Mouse (Mus musculus) liver, postnatal 0 days (tissue): ENCODE measurements around the gene Fbxo24. TPM values are rescaled to one million over a fixed set of nuclear protein-coding genes. Genes with fewer than 3 reads are reported as not detected.

ENCODE experiments used
- ATAC-seq: fragments of 200-750 bp; cut with Nextera tagmentation; 2 replicates; pipeline ENCODE4 v1.8.0; 2017; ENCODE audit warnings: mild to moderate bottlenecking, moderate library complexity
- DNase-seq: peaks from one replicate; pipeline ENCODE4 v3.0.0-alpha.2; 2016
- H3K27ac ChIP-seq: fragments of 300-500 bp; sonication (generic); 2 replicates; pipeline ENCODE4 v1.5.1; 2014; ENCODE audit warnings: antibody characterized with exemption, moderate library complexity, mild to moderate bottlenecking, low read depth
- H3K27me3 ChIP-seq: fragments of 300-500 bp; sonication (generic); 2 replicates; pipeline ENCODE4 v1.6.1; 2014; ENCODE audit warnings: low read length, control low read depth, mixed read lengths; ENCODE audit not compliant: insufficient read depth
- H3K36me3 ChIP-seq: fragments of 300-500 bp; sonication (generic); replicated peaks from 2 replicates; pipeline ENCODE4 v1.6.1; 2014; ENCODE audit warnings: mild to moderate bottlenecking, control low read depth, low read length, moderate library complexity, mixed read lengths; ENCODE audit not compliant: insufficient read depth
- H3K4me1 ChIP-seq: fragments of 300-500 bp; sonication (generic); 2 replicates; pipeline ENCODE4 v1.6.1; 2014; ENCODE audit warnings: antibody characterized with exemption, mild to moderate bottlenecking, control low read depth; ENCODE audit not compliant: insufficient read depth
- H3K4me2 ChIP-seq: fragments of 300-500 bp; sonication (generic); 2 replicates; pipeline ENCODE4 v1.6.1; 2014; ENCODE audit warnings: low read depth, mild to moderate bottlenecking, low read length, moderate library complexity, mixed read lengths
- H3K4me3 ChIP-seq: fragments of 300-500 bp; sonication (generic); 2 replicates; pipeline ENCODE4 v1.5.1; 2014; ENCODE audit warnings: low read depth, low read length
- H3K9ac ChIP-seq: fragments of 300-500 bp; sonication (generic); replicated peaks from 2 replicates; pipeline ENCODE4 v1.6.1; 2014; ENCODE audit warnings: mild to moderate bottlenecking, moderate library complexity
- H3K9me3 ChIP-seq: fragments of 300-500 bp; sonication (generic); 2 replicates; pipeline ENCODE4 v1.6.1; 2016; ENCODE audit warnings: mild to moderate bottlenecking, control low read depth, low read length, mixed read lengths
- CTCF ChIP-seq: sonication (generic); IDR thresholded peaks from 2 replicates; pipeline ENCODE4 v1.5.1; 2016; ENCODE audit warnings: antibody characterized with exemption, low read depth
- EP300 ChIP-seq: IDR thresholded peaks from 2 replicates; pipeline ENCODE4 v1.6.1; 2016; ENCODE audit warnings: antibody characterized with exemption, low read depth, mild to moderate bottlenecking
- WGBS: fragments of 180-500 bp; shearing (Covaris S2); extraction: QIAGEN DNeasy Blood & Tissue Kit; methylation state at CpG from one replicate; pipeline ENCODE4 v1.1.7; 2014; ENCODE audit not compliant: insufficient replicate concordance; 5-methylcytosine and 5-hydroxymethylcytosine counted together
- polyA plus RNA-seq: library from polyadenylated mRNA; unstranded; fragments of >200 nt; fragmentation: Nextera tagmentation; extraction: Ambion mirVana; gene quantifications from 2 replicates; pipeline ENCODE4 v1.2.1, GENCODE M21; 2015

Fbxo24 gene
- polyA plus RNA-seq, 1 experiment from 2014 or later = not detected

DNA sequence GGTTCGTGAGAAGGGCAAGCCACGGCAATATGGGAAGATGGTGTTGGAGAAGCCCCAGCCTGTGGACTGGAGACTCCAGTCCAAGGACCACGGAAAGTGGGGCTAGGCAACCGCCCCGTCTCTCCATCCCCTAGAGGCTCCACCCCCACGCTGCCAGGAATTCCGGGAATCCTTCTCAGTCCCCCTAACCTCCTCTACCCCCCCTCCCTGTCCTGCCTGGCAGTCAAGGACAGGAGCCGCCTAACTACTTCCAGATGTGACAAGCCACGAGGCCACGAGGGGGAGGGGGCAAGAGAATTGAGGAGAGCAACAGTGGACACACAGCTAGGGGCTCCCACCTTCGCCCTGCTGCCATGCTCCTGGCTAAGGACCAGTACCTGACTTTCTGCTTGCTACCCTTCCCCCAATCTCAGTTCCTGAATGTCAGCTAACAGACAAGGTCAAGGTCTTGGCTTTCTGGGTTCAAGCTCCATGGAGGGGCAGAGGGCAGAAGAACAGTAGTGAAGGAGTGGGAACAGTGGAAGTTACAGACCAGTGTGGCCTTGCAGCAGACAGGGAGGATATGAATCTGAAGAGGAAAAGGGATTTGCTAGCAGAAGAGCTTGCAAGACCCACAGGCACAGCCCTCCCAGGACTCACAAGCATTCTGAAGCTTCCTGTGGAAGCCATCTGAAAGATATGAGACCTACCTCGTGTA, 18.1 kb downstream of the Fbxo24 start:
- peak overlapping the region; percentile 45 for H3K4me2 ChIP-seq
- H3K36me3 ChIP-seq = no peaks in the 10 kb centered on the region
- no peak for TF ChIP-seq CTCF
- no peak for TF ChIP-seq EP300
- DNase-seq (peak; percentile 43), ATAC-seq (peak; percentile 26)
- no peaks in the 10 kb centered on the region for H3K9me3 ChIP-seq
- H3K4me1 ChIP-seq = peaks cover 20% of the 10 kb centered on the region
- H3K27me3 ChIP-seq = no peaks in the 10 kb centered on the region
- WGBS = 36% methylated on average over 12 of the region's 12 CpGs
- no peak overlapping the region for H3K4me3 ChIP-seq
- peak overlapping the region; percentile 48; the same call in 1 of the 2 replicates for H3K27ac ChIP-seq
- H3K9ac ChIP-seq = peak overlapping the region; percentile 18; the same call in 1 of the 2 replicates

DNA sequence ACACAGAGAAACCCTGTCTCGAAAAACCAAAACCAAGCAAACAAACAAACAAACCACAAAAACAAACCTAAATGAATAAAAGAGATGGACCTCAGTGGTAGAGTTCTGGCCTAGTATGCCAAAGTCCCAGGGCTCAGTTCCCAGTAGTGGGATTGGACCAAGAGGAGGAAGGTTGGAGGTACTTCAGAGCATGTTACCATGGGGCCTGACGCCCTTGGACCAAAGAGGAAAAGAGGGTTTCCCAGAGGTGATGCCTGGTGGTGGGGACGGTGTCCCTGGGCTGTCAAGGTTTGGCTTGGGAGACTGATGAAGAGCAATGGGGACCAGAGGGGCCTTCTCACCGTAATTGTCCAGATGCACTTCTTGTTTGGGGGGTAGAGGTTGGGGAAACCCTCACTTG, 18.7 kb downstream of the Fbxo24 start:
- no peak for ATAC-seq
- Histone ChIP-seq H3K9me3 (no peaks in the 10 kb centered on the region), H3K27ac (no peak overlapping the region), H3K4me2 (peak overlapping the region; percentile 24; the same call in 1 of the 2 replicates), H3K27me3 (no peaks in the 10 kb centered on the region), H3K4me1 (peaks cover 20% of the 10 kb centered on the region), H3K36me3 (no peaks in the 10 kb centered on the region), H3K4me3 (no peak overlapping the region), H3K9ac (no peak overlapping the region)
- 80% methylated on average over 4 of the region's 4 CpGs for WGBS
- no peak for DNase-seq
- TF ChIP-seq EP300 = no peak
- TF ChIP-seq CTCF = no peak

GRCm38 (mm10) chr5:137609292-137609691, 19.5 kb downstream of the Fbxo24 start:
- Histone ChIP-seq H3K27ac (no peak overlapping the region), H3K36me3 (no peaks in the 10 kb centered on the region), H3K4me2 (no peak overlapping the region), H3K4me3 (no peak overlapping the region), H3K4me1 (peaks cover 20% of the 10 kb centered on the region), H3K9me3 (no peaks in the 10 kb centered on the region), H3K9ac (no peak overlapping the region), H3K27me3 (no peaks in the 10 kb centered on the region)
- 73% methylated on average over 3 of the region's 3 CpGs for WGBS
- no peak for DNase-seq
- ATAC-seq = no peak
- TF ChIP-seq EP300 (no peak), CTCF (no peak)

GRCm38 (mm10) chr5:137608654-137609190, 20.1 kb downstream of the Fbxo24 start:
- Histone ChIP-seq H3K4me3 (no peak overlapping the region), H3K4me2 (no peak overlapping the region)
- no peak for ATAC-seq

GRCm38 (mm10) chr5:137607860-137608653, 20.7 kb downstream of the Fbxo24 start:
- WGBS = 47% methylated on average over 24 of the region's 26 CpGs
- no peaks in the 10 kb centered on the region for H3K9me3 ChIP-seq
- H3K27me3 ChIP-seq = no peaks in the 10 kb centered on the region
- TF ChIP-seq EP300 (no peak), CTCF (no peak)
- ATAC-seq (no peak), DNase-seq (no peak)
- H3K4me2 ChIP-seq = no peak overlapping the region
- no peak overlapping the region for H3K27ac ChIP-seq
- no peak overlapping the region for H3K4me3 ChIP-seq
- no peak overlapping the region for H3K9ac ChIP-seq
- peaks cover 20% of the 10 kb centered on the region for H3K4me1 ChIP-seq
- H3K36me3 ChIP-seq = no peaks in the 10 kb centered on the region

More at GRCm38 (mm10) chr5:137608654-137609190, 20.1 kb downstream of the Fbxo24 start:
- 46% methylated on average over 22 of the region's 23 CpGs for WGBS
- no peak for TF ChIP-seq CTCF
- no peak for TF ChIP-seq EP300
- Histone ChIP-seq H3K36me3 (no peaks in the 10 kb centered on the region), H3K4me1 (peaks cover 20% of the 10 kb centered on the region), H3K27me3 (no peaks in the 10 kb centered on the region), H3K27ac (no peak overlapping the region), H3K9ac (no peak overlapping the region), H3K9me3 (no peaks in the 10 kb centered on the region)
- DNase-seq = no peak

GRCm38 (mm10) chr5:137601365-137601729, 27.5 kb downstream of the Fbxo24 start:
- DNase-seq = peak; percentile 54
- TF ChIP-seq EP300 (no peak), CTCF (no peak)
- peak overlapping the region; percentile 63 for H3K9ac ChIP-seq
- peak overlapping the region; percentile 78 for H3K4me2 ChIP-seq
- H3K36me3 ChIP-seq = peaks cover 2% of the 10 kb centered on the region; the same call in 1 of the 2 replicates
- peak overlapping the region; percentile 79 for H3K27ac ChIP-seq
- ATAC-seq = no peak
- H3K4me1 ChIP-seq = peaks cover 29% of the 10 kb centered on the region
- WGBS = under 1% methylated on average over 22 of the region's 22 CpGs
- no peaks in the 10 kb centered on the region for H3K9me3 ChIP-seq
- peak overlapping the region; percentile 69 for H3K4me3 ChIP-seq
- H3K27me3 ChIP-seq = no peaks in the 10 kb centered on the region
